Mouse (Mus musculus): ENCODE data around the gene 1700022I11Rik.

The 1700022I11Rik gene

GRCm38 (mm10) chr4:42969304-42969703 is at the start of gene 1700022I11Rik:
1700022I11Rik (plus strand) TSS chr4:42969604.
- DNase-seq (ENCODE audit: low read depth, low spot score): no peak

- no peak for DNase-seq (ENCODE audit: low read depth, low spot score)
Measured at GRCm38 (mm10) chr4:42920726-42921125, 48.7 kb upstream of the 1700022I11Rik start.

- no peak for DNase-seq (ENCODE audit: low read depth, low spot score)
Measured at GRCm38 (mm10) chr4:42921536-42921935, 47.9 kb upstream of the 1700022I11Rik start.

- DNase-seq (ENCODE audit: low read depth, low spot score): no peak
Measured at GRCm38 (mm10) chr4:42922056-42922455, 47.3 kb upstream of the 1700022I11Rik start.

- no peak for DNase-seq (ENCODE audit: low read depth, low spot score)
Measured at GRCm38 (mm10) chr4:42922461-42922860, 46.9 kb upstream of the 1700022I11Rik start.

- DNase-seq (ENCODE audit: low read depth, low spot score): no peak
Measured at GRCm38 (mm10) chr4:42924095-42924710, 45.2 kb upstream of the 1700022I11Rik start.

- DNase-seq (ENCODE audit: low read depth, low spot score): no peak
Measured at GRCm38 (mm10) chr4:42928209-42928608, 41.2 kb upstream of the 1700022I11Rik start.

- DNase-seq (ENCODE audit: low read depth, low spot score): no peak
Measured at GRCm38 (mm10) chr4:42928952-42929351, 40.5 kb upstream of the 1700022I11Rik start.

- DNase-seq (ENCODE audit: low read depth, low spot score): no peak
Measured at GRCm38 (mm10) chr4:42932229-42932969, 37.0 kb upstream of the 1700022I11Rik start.

GRCm38 (mm10) chr4:42933630-42934029 is 35.8 kb upstream of the 1700022I11Rik start:
- DNase-seq (ENCODE audit: low read depth, low spot score): no peak

GRCm38 (mm10) chr4:42941396-42941795 is 28.0 kb upstream of the 1700022I11Rik start:
- no peak for DNase-seq (ENCODE audit: low read depth, low spot score)

- no peak for DNase-seq (ENCODE audit: low read depth, low spot score)
Measured at GRCm38 (mm10) chr4:42943341-42943740, 26.1 kb upstream of the 1700022I11Rik start.

- DNase-seq (ENCODE audit: low read depth, low spot score): no peak
Measured at GRCm38 (mm10) chr4:42944185-42944584, 25.2 kb upstream of the 1700022I11Rik start.

GRCm38 (mm10) chr4:42945043-42945442 is 24.4 kb upstream of the 1700022I11Rik start:
- no peak for DNase-seq (ENCODE audit: low read depth, low spot score)

- DNase-seq (ENCODE audit: low read depth, low spot score): no peak
Measured at GRCm38 (mm10) chr4:42945445-42945844, 24.0 kb upstream of the 1700022I11Rik start.

GRCm38 (mm10) chr4:42945952-42946351 is 23.5 kb upstream of the 1700022I11Rik start:
- DNase-seq (ENCODE audit: low read depth, low spot score): peak; percentile 60

- peak; percentile 92 for DNase-seq (ENCODE audit: low read depth, low spot score)
Measured at GRCm38 (mm10) chr4:42946733-42947290, 22.6 kb upstream of the 1700022I11Rik start.

GRCm38 (mm10) chr4:42948527-42948926 is 20.9 kb upstream of the 1700022I11Rik start:
- no peak for DNase-seq (ENCODE audit: low read depth, low spot score)

GRCm38 (mm10) chr4:42949051-42949675 is 20.2 kb upstream of the 1700022I11Rik start:
- DNase-seq (ENCODE audit: low read depth, low spot score): no peak

- peak; percentile 98 for DNase-seq (ENCODE audit: low read depth, low spot score)
Measured at GRCm38 (mm10) chr4:42949676-42950051, 19.7 kb upstream of the 1700022I11Rik start, which contains the start of gene Dnajb5. Dnajb5 (plus strand) TSS chr4:42949814.

- DNase-seq (ENCODE audit: low read depth, low spot score): peak; percentile 79
Measured at GRCm38 (mm10) chr4:42950065-42950558, 19.3 kb upstream of the 1700022I11Rik start.

Measured in brain, embryonic 18.5 days (tissue).